Mouse (Mus musculus) hindbrain, embryonic 15.5 days (tissue): ENCODE data around the gene Spata16. TPM values are rescaled to one million over a fixed set of nuclear protein-coding genes. Genes with fewer than 3 reads are reported as not detected.

Source experiments
- ATAC-seq: fragments of 200-750 bp; cut with Nextera tagmentation; 2 replicates; pipeline ENCODE4 v1.8.0; 2017; ENCODE audit warnings: low read depth, moderate number of reproducible peaks, moderate TSS enrichment; ENCODE audit not compliant: low FRiP score
- H3K27ac ChIP-seq: fragments of 300-500 bp; sonication (generic); replicated peaks from 2 replicates; pipeline ENCODE4 v1.5.1; 2015; ENCODE audit warnings: mild to moderate bottlenecking, inconsistent platforms
- H3K27me3 ChIP-seq: fragments of 300-500 bp; sonication (generic); 2 replicates; pipeline ENCODE4 v1.6.1; 2015; ENCODE audit warnings: control low read depth, inconsistent platforms
- H3K36me3 ChIP-seq: fragments of 300-500 bp; sonication (generic); 2 replicates; pipeline ENCODE4 v1.6.1; 2015; ENCODE audit warnings: control low read depth, inconsistent platforms
- H3K4me1 ChIP-seq: fragments of 300-500 bp; sonication (generic); replicated peaks from 2 replicates; pipeline ENCODE4 v1.6.1; 2015; ENCODE audit warnings: control low read depth, inconsistent platforms
- H3K4me2 ChIP-seq: fragments of 300-500 bp; sonication (generic); 2 replicates; pipeline ENCODE4 v1.6.1; 2015; ENCODE audit warnings: moderate library complexity, mild to moderate bottlenecking, inconsistent platforms
- H3K4me3 ChIP-seq: fragments of 300-500 bp; sonication (generic); 2 replicates; pipeline ENCODE4 v1.5.1; 2015; ENCODE audit warnings: mild to moderate bottlenecking, inconsistent platforms
- H3K9ac ChIP-seq: fragments of 300-500 bp; sonication (generic); 2 replicates; pipeline ENCODE4 v1.6.1; 2015; ENCODE audit warnings: inconsistent platforms
- H3K9me3 ChIP-seq: fragments of 300-500 bp; sonication (generic); 2 replicates; pipeline ENCODE4 v1.6.1; 2016; ENCODE audit warnings: control low read depth, inconsistent platforms
- WGBS: fragments of 180-500 bp; shearing (Covaris S2); methylation state at CpG from one replicate; pipeline ENCODE4 v1.1.7; 2015; 5-methylcytosine and 5-hydroxymethylcytosine counted together
- polyA plus RNA-seq: library from polyadenylated mRNA; unstranded; fragments of >200 nt; fragmentation: Nextera tagmentation; extraction: Ambion mirVana; gene quantifications from 2 replicates; pipeline ENCODE4 v1.2.1, GENCODE M21; 2015

Spata16 gene
- polyA plus RNA-seq, 1 experiment from 2014 or later, result not detected

GRCm38 (mm10) chr3:26835051-26835755, 197.8 kb downstream of the Spata16 start:
- no peak overlapping the region for H3K4me3 ChIP-seq
- no peaks in the 10 kb centered on the region for H3K9me3 ChIP-seq
- 53% methylated on average over 17 of the region's 17 CpGs for WGBS
- H3K36me3 ChIP-seq, result no peaks in the 10 kb centered on the region
- H3K9ac ChIP-seq, result no peak overlapping the region
- H3K4me1 ChIP-seq, result peaks cover 16% of the 10 kb centered on the region; the same call in 1 of the 2 replicates
- ATAC-seq, result peak; percentile 35; the same call in 1 of the 2 replicates
- no peak overlapping the region for H3K4me2 ChIP-seq
- no peaks in the 10 kb centered on the region for H3K27me3 ChIP-seq
- peak overlapping the region; percentile 34; the same call in 1 of the 2 replicates for H3K27ac ChIP-seq

GRCm38 (mm10) chr3:26845041-26845440, 207.6 kb downstream of the Spata16 start:
- no peak overlapping the region for H3K4me2 ChIP-seq
- 72% methylated on average over 3 of the region's 3 CpGs for WGBS

GRCm38 (mm10) chr3:26847935-26848334, 210.5 kb downstream of the Spata16 start:
- H3K27me3 ChIP-seq, result no peaks in the 10 kb centered on the region
- H3K36me3 ChIP-seq, result no peaks in the 10 kb centered on the region
- WGBS, result 90% methylated on average over 5 of the region's 5 CpGs
- H3K9ac ChIP-seq, result no peak overlapping the region
- no peak for ATAC-seq
- peaks cover 9% of the 10 kb centered on the region for H3K4me1 ChIP-seq
- no peak overlapping the region for H3K4me2 ChIP-seq
- no peaks in the 10 kb centered on the region for H3K9me3 ChIP-seq
- H3K4me3 ChIP-seq, result no peak overlapping the region
- H3K27ac ChIP-seq, result no peak overlapping the region

More at GRCm38 (mm10) chr3:26845041-26845440, 207.6 kb downstream of the Spata16 start:
- Histone ChIP-seq H3K4me1 (no peaks in the 10 kb centered on the region), H3K9me3 (no peaks in the 10 kb centered on the region), H3K9ac (no peak overlapping the region), H3K36me3 (no peaks in the 10 kb centered on the region), H3K27me3 (no peaks in the 10 kb centered on the region), H3K27ac (no peak overlapping the region), H3K4me3 (no peak overlapping the region)
- ATAC-seq, result no peak

- Histone ChIP-seq H3K36me3 (no peaks in the 10 kb centered on the region), H3K27me3 (no peaks in the 10 kb centered on the region), H3K4me3 (no peak overlapping the region), H3K9me3 (no peaks in the 10 kb centered on the region), H3K9ac (no peak overlapping the region), H3K4me1 (peaks cover 9% of the 10 kb centered on the region), H3K4me2 (no peak overlapping the region), H3K27ac (no peak overlapping the region)
- ATAC-seq, result no peak
These were observed 212.8 kb downstream of the Spata16 start for GRCm38 (mm10) chr3:26850207-26850606.

GRCm38 (mm10) chr3:26850691-26851563, 213.5 kb downstream of the Spata16 start:
- no peak overlapping the region for H3K4me2 ChIP-seq
- H3K36me3 ChIP-seq, result no peaks in the 10 kb centered on the region
- H3K4me3 ChIP-seq, result no peak overlapping the region
- no peaks in the 10 kb centered on the region for H3K27me3 ChIP-seq
- H3K27ac ChIP-seq, result peak overlapping the region; percentile 1; the same call in 1 of the 2 replicates
- H3K9me3 ChIP-seq, result no peaks in the 10 kb centered on the region
- H3K9ac ChIP-seq, result no peak overlapping the region
- WGBS, result 21% methylated on average over 9 of the region's 9 CpGs
- peaks cover 9% of the 10 kb centered on the region for H3K4me1 ChIP-seq
- ATAC-seq, result peak; percentile 87

GRCm38 (mm10) chr3:26853557-26853956, 216.1 kb downstream of the Spata16 start:
- no peaks in the 10 kb centered on the region for H3K27me3 ChIP-seq
- 86% methylated on average over 5 of the region's 5 CpGs for WGBS
- H3K4me1 ChIP-seq, result peaks cover 9% of the 10 kb centered on the region
- no peak for ATAC-seq
- H3K27ac ChIP-seq, result no peak overlapping the region
- no peaks in the 10 kb centered on the region for H3K36me3 ChIP-seq
- H3K4me3 ChIP-seq, result no peak overlapping the region
- H3K4me2 ChIP-seq, result no peak overlapping the region
- no peak overlapping the region for H3K9ac ChIP-seq
- H3K9me3 ChIP-seq, result no peaks in the 10 kb centered on the region

GRCm38 (mm10) chr3:26874706-26875105, 237.3 kb downstream of the Spata16 start:
- ATAC-seq, result no peak
- WGBS, result 59% methylated on average over 2 of the region's 2 CpGs
- H3K27ac ChIP-seq, result 0 out of 2 replicates have a peak overlapping the region, but pooled peaks have one; percentile 3

GRCm38 (mm10) chr3:26877291-26877690, 239.9 kb downstream of the Spata16 start:
- H3K9ac ChIP-seq, result no peak overlapping the region
- WGBS, result 41% methylated on average over 2 of the region's 2 CpGs
- H3K4me2 ChIP-seq, result no peak overlapping the region
- no peak overlapping the region for H3K4me3 ChIP-seq
- no peaks in the 10 kb centered on the region for H3K36me3 ChIP-seq
- no peak overlapping the region for H3K27ac ChIP-seq
- no peaks in the 10 kb centered on the region for H3K27me3 ChIP-seq
- H3K9me3 ChIP-seq, result no peaks in the 10 kb centered on the region
- no peaks in the 10 kb centered on the region for H3K4me1 ChIP-seq
- no peak for ATAC-seq

More at GRCm38 (mm10) chr3:26874706-26875105, 237.3 kb downstream of the Spata16 start:
- Histone ChIP-seq H3K9ac (no peak overlapping the region), H3K27me3 (no peaks in the 10 kb centered on the region), H3K9me3 (no peaks in the 10 kb centered on the region), H3K4me2 (no peak overlapping the region), H3K4me3 (no peak overlapping the region), H3K36me3 (no peaks in the 10 kb centered on the region), H3K4me1 (no peaks in the 10 kb centered on the region)

DNA sequence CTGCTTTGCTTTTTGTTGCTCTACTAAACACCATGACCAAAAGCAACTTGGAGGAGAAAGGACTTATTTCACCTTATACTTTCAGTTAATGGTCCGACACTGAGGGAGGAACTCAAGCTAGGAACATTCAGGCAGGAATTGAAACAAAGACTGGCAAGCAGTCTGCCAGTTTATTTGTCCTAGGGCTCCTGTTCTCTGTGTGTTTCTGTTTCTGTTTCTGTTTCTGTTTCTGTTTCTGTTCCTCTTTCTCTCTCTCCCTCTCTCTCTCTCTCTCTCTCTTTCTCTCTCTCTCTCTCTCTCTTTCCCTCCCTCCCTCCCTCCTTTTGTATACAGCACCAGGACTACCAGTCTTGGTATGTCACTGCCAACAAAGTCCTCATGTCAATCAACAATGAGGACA, 279.2 kb downstream of the Spata16 start:
- no peak overlapping the region for H3K9ac ChIP-seq
- 74% methylated on average over 1 of the region's 1 CpGs for WGBS
- H3K27ac ChIP-seq, result no peak overlapping the region
- no peak overlapping the region for H3K4me2 ChIP-seq
- no peaks in the 10 kb centered on the region for H3K36me3 ChIP-seq
- H3K4me3 ChIP-seq, result no peak overlapping the region
- ATAC-seq, result no peak
- H3K9me3 ChIP-seq, result no peaks in the 10 kb centered on the region
- H3K4me1 ChIP-seq, result peaks cover 4% of the 10 kb centered on the region; the same call in 1 of the 2 replicates
- no peaks in the 10 kb centered on the region for H3K27me3 ChIP-seq

- no peak for ATAC-seq
- H3K9ac ChIP-seq, result no peak overlapping the region
- peaks cover 4% of the 10 kb centered on the region; the same call in 1 of the 2 replicates for H3K4me1 ChIP-seq
- H3K36me3 ChIP-seq, result no peaks in the 10 kb centered on the region
- no peaks in the 10 kb centered on the region for H3K9me3 ChIP-seq
- H3K27ac ChIP-seq, result no peak overlapping the region
- H3K4me2 ChIP-seq, result no peak overlapping the region
- H3K4me3 ChIP-seq, result no peak overlapping the region
- 16% methylated on average over 7 of the region's 7 CpGs for WGBS
- H3K27me3 ChIP-seq, result no peaks in the 10 kb centered on the region
These were observed 283.6 kb downstream of the Spata16 start for GRCm38 (mm10) chr3:26920986-26921385.

DNA sequence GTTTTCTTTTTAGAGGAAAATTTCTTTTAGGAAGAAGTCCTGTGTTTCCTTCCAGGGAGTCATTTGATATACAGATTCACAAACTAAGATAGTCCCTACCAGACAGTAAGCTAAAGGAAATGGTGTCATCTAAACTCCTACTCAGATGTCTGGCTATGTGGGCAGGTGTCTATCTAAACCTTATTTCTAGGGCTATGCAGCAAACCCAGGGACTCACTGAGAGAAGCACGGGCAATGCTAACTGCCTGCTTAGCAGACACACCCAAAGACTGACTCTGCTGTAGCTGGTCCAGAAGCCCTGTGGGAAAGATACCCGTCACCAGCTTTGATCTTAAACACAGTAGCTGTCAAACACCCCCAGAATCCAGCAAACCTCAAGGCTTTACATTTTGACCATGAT, 284.2 kb downstream of the Spata16 start:
- H3K9ac ChIP-seq, result no peak overlapping the region
- no peak overlapping the region for H3K4me3 ChIP-seq
- H3K36me3 ChIP-seq, result no peaks in the 10 kb centered on the region
- H3K27me3 ChIP-seq, result no peaks in the 10 kb centered on the region
- H3K4me1 ChIP-seq, result peaks cover 4% of the 10 kb centered on the region; the same call in 1 of the 2 replicates
- H3K9me3 ChIP-seq, result no peaks in the 10 kb centered on the region
- no peak for ATAC-seq
- H3K27ac ChIP-seq, result no peak overlapping the region
- no peak overlapping the region for H3K4me2 ChIP-seq
- WGBS, result 97% methylated on average over 2 of the region's 2 CpGs

GRCm38 (mm10) chr3:26923391-26923790, 286.0 kb downstream of the Spata16 start:
- Histone ChIP-seq H3K9ac (no peak overlapping the region), H3K27me3 (no peaks in the 10 kb centered on the region), H3K4me3 (no peak overlapping the region), H3K4me1 (peaks cover 4% of the 10 kb centered on the region; the same call in 1 of the 2 replicates), H3K4me2 (no peak overlapping the region), H3K27ac (no peak overlapping the region), H3K9me3 (no peaks in the 10 kb centered on the region), H3K36me3 (no peaks in the 10 kb centered on the region)
- 79% methylated on average over 5 of the region's 5 CpGs for WGBS
- ATAC-seq, result no peak
